Mouse (Mus musculus): Measurements from ENCODE around the gene Hvcn1. TPM values are rescaled to one million over a fixed set of nuclear protein-coding genes. Genes with fewer than 3 reads are reported as not detected.
"Not testable (repeated sequence)": the region's sequence is repeated elsewhere in the genome, so short reads cannot be mapped to it uniquely, and the experiment has no call there.

The Hvcn1 gene
- polyA plus RNA-seq, 1 experiment from 2014 or later: 1.8 TPM

- Histone ChIP-seq H3K4me2 (no peak overlapping the region), H3K4me3 (no peak overlapping the region), H3K4me1 (replicated peaks) (peaks cover 6% of the 10 kb centered on the region; the same call in 1 of the 2 replicates), H3K27me3 (replicated peaks) (no peaks in the 10 kb centered on the region), H3K27ac (ENCODE audit: poor library complexity, severe bottlenecking) (no peak overlapping the region), H3K9ac (no peak overlapping the region), H3K36me3 (peaks cover 46% of the 10 kb centered on the region), H3K9me3 (replicated peaks) (no peaks in the 10 kb centered on the region)
- no peak for ATAC-seq (ENCODE audit: insufficient number of reproducible peaks, low FRiP score)
- 92% methylated on average over 7 of the region's 7 CpGs for WGBS
Observed at GRCm38 (mm10) chr5:122175961-122176360, 30.6 kb upstream of the Hvcn1 start.

- Histone ChIP-seq H3K9me3 (replicated peaks) (no peaks in the 10 kb centered on the region), H3K4me1 (replicated peaks) (peaks cover 6% of the 10 kb centered on the region; the same call in 1 of the 2 replicates), H3K36me3 (peaks cover 42% of the 10 kb centered on the region), H3K27me3 (replicated peaks) (no peaks in the 10 kb centered on the region), H3K4me3 (no peak overlapping the region), H3K4me2 (no peak overlapping the region), H3K9ac (no peak overlapping the region), H3K27ac (ENCODE audit: poor library complexity, severe bottlenecking) (no peak overlapping the region)
- ATAC-seq (ENCODE audit: insufficient number of reproducible peaks, low FRiP score): no peak; the same call in 1 of the 2 replicates
- 29% methylated on average over 1 of the region's 1 CpGs for WGBS
Observed at GRCm38 (mm10) chr5:122176398-122176797, 30.2 kb upstream of the Hvcn1 start.

- Histone ChIP-seq H3K4me1 (replicated peaks) (peaks cover 6% of the 10 kb centered on the region; the same call in 1 of the 2 replicates), H3K4me2 (no peak overlapping the region), H3K27me3 (replicated peaks) (no peaks in the 10 kb centered on the region), H3K36me3 (peaks cover 17% of the 10 kb centered on the region), H3K9me3 (replicated peaks) (no peaks in the 10 kb centered on the region), H3K27ac (ENCODE audit: poor library complexity, severe bottlenecking) (no peak overlapping the region), H3K9ac (no peak overlapping the region), H3K4me3 (no peak overlapping the region)
- WGBS: 56% methylated on average over 6 of the region's 6 CpGs
- ATAC-seq (ENCODE audit: insufficient number of reproducible peaks, low FRiP score): no peak
Observed at GRCm38 (mm10) chr5:122179665-122180064, 26.9 kb upstream of the Hvcn1 start.

- Histone ChIP-seq H3K27me3 (replicated peaks) (no peaks in the 10 kb centered on the region), H3K9ac (no peak overlapping the region), H3K36me3 (no peaks in the 10 kb centered on the region), H3K27ac (ENCODE audit: poor library complexity, severe bottlenecking) (no peak overlapping the region), H3K4me2 (no peak overlapping the region), H3K4me3 (no peak overlapping the region), H3K9me3 (replicated peaks) (no peaks in the 10 kb centered on the region), H3K4me1 (replicated peaks) (peaks cover 5% of the 10 kb centered on the region; the same call in 1 of the 2 replicates)
- ATAC-seq (ENCODE audit: insufficient number of reproducible peaks, low FRiP score): no peak
- 75% methylated on average over 7 of the region's 7 CpGs for WGBS
Observed at GRCm38 (mm10) chr5:122184283-122184806, 22.3 kb upstream of the Hvcn1 start.

GRCm38 (mm10) chr5:122184858-122185257 lies 21.7 kb upstream of the Hvcn1 start:
- H3K4me3 ChIP-seq; H3K36me3 ChIP-seq; ATAC-seq (ENCODE audit: insufficient number of reproducible peaks, low FRiP score); H3K27ac ChIP-seq (ENCODE audit: poor library complexity, severe bottlenecking); H3K4me1 ChIP-seq (replicated peaks); H3K4me2 ChIP-seq; H3K9me3 ChIP-seq (replicated peaks); H3K27me3 ChIP-seq (replicated peaks); H3K9ac ChIP-seq: not testable (repeated sequence)
- 91% methylated on average over 6 of the region's 6 CpGs for WGBS

GRCm38 (mm10) chr5:122189115-122189514 lies 17.5 kb upstream of the Hvcn1 start:
- Histone ChIP-seq H3K9ac (no peak overlapping the region), H3K4me2 (no peak overlapping the region), H3K4me1 (replicated peaks) (no peaks in the 10 kb centered on the region), H3K27me3 (replicated peaks) (no peaks in the 10 kb centered on the region), H3K4me3 (no peak overlapping the region), H3K9me3 (replicated peaks) (no peaks in the 10 kb centered on the region), H3K27ac (ENCODE audit: poor library complexity, severe bottlenecking) (no peak overlapping the region), H3K36me3 (no peaks in the 10 kb centered on the region)
- no peak for ATAC-seq (ENCODE audit: insufficient number of reproducible peaks, low FRiP score)
- 55% methylated on average over 3 of the region's 3 CpGs for WGBS

GRCm38 (mm10) chr5:122190465-122190864 lies 16.1 kb upstream of the Hvcn1 start:
- no peaks in the 10 kb centered on the region for H3K9me3 ChIP-seq (replicated peaks)
- no peaks in the 10 kb centered on the region for H3K4me1 ChIP-seq (replicated peaks)
- WGBS: 60% methylated on average over 7 of the region's 7 CpGs
- H3K36me3 ChIP-seq: no peaks in the 10 kb centered on the region
- H3K27ac ChIP-seq (ENCODE audit: poor library complexity, severe bottlenecking): no peak overlapping the region
- no peaks in the 10 kb centered on the region for H3K27me3 ChIP-seq (replicated peaks)
- H3K4me3 ChIP-seq: no peak overlapping the region
- no peak overlapping the region for H3K9ac ChIP-seq
- H3K4me2 ChIP-seq: no peak overlapping the region
- no peak for ATAC-seq (ENCODE audit: insufficient number of reproducible peaks, low FRiP score)

- Histone ChIP-seq H3K9ac (no peak overlapping the region), H3K9me3 (replicated peaks) (no peaks in the 10 kb centered on the region), H3K4me1 (replicated peaks) (no peaks in the 10 kb centered on the region), H3K4me2 (no peak overlapping the region), H3K4me3 (no peak overlapping the region), H3K27me3 (replicated peaks) (no peaks in the 10 kb centered on the region), H3K27ac (ENCODE audit: poor library complexity, severe bottlenecking) (no peak overlapping the region), H3K36me3 (no peaks in the 10 kb centered on the region)
- WGBS: 74% methylated on average over 12 of the region's 12 CpGs
- no peak for ATAC-seq (ENCODE audit: insufficient number of reproducible peaks, low FRiP score)
Observed at GRCm38 (mm10) chr5:122191269-122192063, 15.1 kb upstream of the Hvcn1 start.

GRCm38 (mm10) chr5:122192347-122192746 lies 14.3 kb upstream of the Hvcn1 start:
- Histone ChIP-seq H3K27ac (ENCODE audit: poor library complexity, severe bottlenecking) (no peak overlapping the region), H3K4me1 (replicated peaks) (no peaks in the 10 kb centered on the region), H3K27me3 (replicated peaks) (no peaks in the 10 kb centered on the region), H3K4me3 (no peak overlapping the region), H3K36me3 (no peaks in the 10 kb centered on the region), H3K4me2 (no peak overlapping the region), H3K9me3 (replicated peaks) (no peaks in the 10 kb centered on the region), H3K9ac (no peak overlapping the region)
- 53% methylated on average over 3 of the region's 4 CpGs for WGBS
- no peak for ATAC-seq (ENCODE audit: insufficient number of reproducible peaks, low FRiP score)

GRCm38 (mm10) chr5:122200872-122201271 lies 5.7 kb upstream of the Hvcn1 start:
- WGBS: 88% methylated on average over 4 of the region's 4 CpGs
- H3K27ac ChIP-seq (ENCODE audit: poor library complexity, severe bottlenecking): no peak overlapping the region
- H3K27me3 ChIP-seq (replicated peaks): no peaks in the 10 kb centered on the region
- H3K4me2 ChIP-seq: no peak overlapping the region
- H3K4me3 ChIP-seq: no peak overlapping the region
- peaks cover 9% of the 10 kb centered on the region; the same call in 1 of the 2 replicates for H3K9me3 ChIP-seq (replicated peaks)
- ATAC-seq (ENCODE audit: insufficient number of reproducible peaks, low FRiP score): no peak
- H3K4me1 ChIP-seq (replicated peaks): no peaks in the 10 kb centered on the region
- H3K36me3 ChIP-seq: no peaks in the 10 kb centered on the region
- H3K9ac ChIP-seq: no peak overlapping the region

- H3K9me3 ChIP-seq (replicated peaks): peaks cover 9% of the 10 kb centered on the region; the same call in 1 of the 2 replicates
- no peaks in the 10 kb centered on the region for H3K36me3 ChIP-seq
- H3K27ac ChIP-seq (ENCODE audit: poor library complexity, severe bottlenecking): no peak overlapping the region
- no peak overlapping the region for H3K9ac ChIP-seq
- H3K4me3 ChIP-seq: no peak overlapping the region
- no peaks in the 10 kb centered on the region for H3K27me3 ChIP-seq (replicated peaks)
- no peaks in the 10 kb centered on the region for H3K4me1 ChIP-seq (replicated peaks)
- no peak for ATAC-seq (ENCODE audit: insufficient number of reproducible peaks, low FRiP score)
- 85% methylated on average over 6 of the region's 6 CpGs for WGBS
- H3K4me2 ChIP-seq: no peak overlapping the region
Observed at GRCm38 (mm10) chr5:122201904-122202303, 4.7 kb upstream of the Hvcn1 start.
